Mouse (Mus musculus): Measurements from ENCODE around the gene Ccdc146.

DNA sequence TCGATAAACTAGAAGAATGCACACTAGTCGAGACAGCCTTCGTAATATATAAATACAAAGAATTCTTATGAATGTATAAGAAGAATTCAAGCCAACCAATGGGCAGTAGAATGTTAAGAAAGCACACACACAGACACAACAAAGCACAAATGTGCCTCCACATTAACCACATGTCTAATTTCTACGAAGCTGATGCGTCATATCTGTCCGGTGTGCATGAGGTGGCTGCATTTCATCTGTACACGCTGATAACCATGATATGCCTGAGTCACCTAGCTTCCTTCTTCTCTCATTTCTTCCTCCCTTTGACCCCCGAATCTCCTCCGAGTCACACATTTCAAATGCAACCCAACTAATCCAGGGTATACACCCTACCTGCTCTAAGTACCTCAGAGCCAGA is 39.5 kb downstream of the Ccdc146 start:
- TF ChIP-seq EP300 (IDR thresholded peaks at IDR 0.05; ENCODE audit: low read depth) = no peak
- no peak for TF ChIP-seq CTCF (IDR thresholded peaks at IDR 0.05; ENCODE audit: low read depth)

Data from liver, postnatal 0 days (tissue).